Mouse (Mus musculus): ENCODE measurements at regions not wholly inside any gene's neighbourhood (a gene's known extent, or its start where the extent isn't known, plus 50 kb on each side); places are given as distances from the start of the nearest gene placed in this dataset.

- DNase-seq (ENCODE audit: extremely low spot score, low read depth, low spot score) = no peak
Observed at GRCm38 (mm10) chr11:84585626-84586025, 60.3 kb upstream of the Lhx1 start.

- no peak for DNase-seq (ENCODE audit: extremely low spot score, low read depth, low spot score)
Observed at GRCm38 (mm10) chr11:84578805-84579541, 53.6 kb upstream of the Lhx1 start.

Measured in hindlimb bud, embryonic 11.5 days (tissue).